Mouse (Mus musculus): ENCODE data around the gene Hacd1.

The Hacd1 gene

GRCm38 (mm10) chr2:14005121-14005520, 50.8 kb downstream of the Hacd1 start:
- no peak for DNase-seq (ENCODE audit: low spot score in 2 of 2)

GRCm38 (mm10) chr2:13960136-13960535, 95.8 kb downstream of the Hacd1 start:
- DNase-seq (ENCODE audit: low spot score in 2 of 2): no peak

- no peak for DNase-seq (ENCODE audit: low spot score in 2 of 2)
These were observed 99.5 kb downstream of the Hacd1 start for GRCm38 (mm10) chr2:13956463-13956862.

DNA sequence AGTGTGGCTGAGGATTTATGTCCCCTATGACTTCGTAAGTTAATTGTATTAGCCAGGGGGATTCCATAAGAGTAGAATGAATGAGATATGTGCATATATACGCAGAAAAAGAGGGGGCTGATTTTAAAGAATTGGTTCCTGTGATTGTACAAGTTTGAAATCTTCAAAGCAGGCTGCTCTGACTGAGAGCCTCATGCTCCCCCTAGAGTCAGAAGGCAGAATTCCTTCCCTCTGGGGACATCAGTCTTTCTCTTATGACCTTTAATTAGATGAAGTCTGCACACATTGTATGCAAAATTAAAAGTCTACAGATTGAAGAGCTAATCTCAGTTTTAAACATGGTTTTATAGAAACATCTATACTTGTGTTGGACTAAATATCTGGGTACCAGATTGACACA, 117.8 kb downstream of the Hacd1 start:
- no peak for DNase-seq (ENCODE audit: low spot score in 2 of 2)

- no peak for DNase-seq (ENCODE audit: low spot score in 2 of 2)
These were observed 120.6 kb downstream of the Hacd1 start for GRCm38 (mm10) chr2:13935343-13935742.

DNA sequence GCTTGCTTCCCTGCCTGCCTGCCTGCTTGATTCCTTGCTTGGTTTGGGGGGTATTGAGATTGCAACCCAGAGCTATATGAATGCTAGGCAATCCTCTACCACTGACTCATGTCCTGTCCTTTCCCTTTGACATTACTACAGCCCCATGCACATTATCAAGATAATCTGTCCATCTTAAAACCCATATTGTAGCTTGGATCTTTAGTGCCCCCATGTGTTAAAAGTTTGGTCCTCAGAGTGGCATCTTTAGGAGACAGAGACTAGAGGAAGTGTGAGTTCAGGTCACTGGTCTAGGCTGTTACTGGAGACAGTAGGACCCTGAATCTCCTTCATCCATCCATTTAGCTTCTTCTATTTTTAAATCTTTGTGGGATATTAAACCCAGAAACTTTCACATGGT, 123.7 kb downstream of the Hacd1 start:
- DNase-seq (ENCODE audit: low spot score in 2 of 2): no peak

DNA sequence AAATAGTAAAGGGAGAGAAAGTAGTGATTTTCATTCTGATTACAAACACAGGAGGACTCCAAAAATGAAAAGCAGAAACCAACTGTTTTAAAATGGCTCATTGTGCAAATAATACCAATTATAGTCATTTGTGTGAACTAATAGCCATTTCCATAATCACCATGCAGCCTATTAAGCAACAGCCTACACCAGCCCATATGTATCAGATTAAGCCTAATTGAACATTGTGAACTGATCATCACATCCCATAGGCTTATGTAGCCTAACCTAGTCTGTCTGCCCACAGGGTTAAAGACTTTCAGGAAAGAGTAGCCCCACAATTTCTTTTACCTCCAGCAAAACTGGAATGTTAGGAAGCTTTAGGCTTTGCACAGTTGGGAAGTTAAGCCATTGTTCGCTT, 125.2 kb downstream of the Hacd1 start:
- no peak for DNase-seq (ENCODE audit: low spot score in 2 of 2)

- DNase-seq (ENCODE audit: low spot score in 2 of 2): no peak
These were observed 167.4 kb downstream of the Hacd1 start for GRCm38 (mm10) chr2:13888568-13888967.

DNA sequence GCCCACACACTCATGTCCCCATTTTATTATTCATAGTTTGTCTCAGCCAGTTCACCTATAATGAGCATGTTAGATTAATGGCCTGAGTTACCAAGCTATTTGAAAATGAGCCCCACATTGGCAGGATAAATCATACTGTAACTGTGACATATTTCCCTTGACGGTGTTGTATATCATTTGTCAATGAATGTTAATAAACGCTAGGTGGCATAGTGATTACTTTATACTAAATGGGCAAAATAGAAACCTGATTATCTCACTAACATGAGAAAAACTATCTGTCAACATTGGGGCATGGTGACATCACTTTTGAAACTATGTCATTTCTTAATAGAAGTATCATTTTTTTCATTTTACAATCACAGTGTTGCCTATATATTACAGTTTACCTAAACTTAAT, 198.5 kb downstream of the Hacd1 start:
- DNase-seq (ENCODE audit: low spot score in 2 of 2): no peak

GRCm38 (mm10) chr2:13855510-13855909, 200.4 kb downstream of the Hacd1 start:
- no peak for DNase-seq (ENCODE audit: low spot score in 2 of 2)

DNA sequence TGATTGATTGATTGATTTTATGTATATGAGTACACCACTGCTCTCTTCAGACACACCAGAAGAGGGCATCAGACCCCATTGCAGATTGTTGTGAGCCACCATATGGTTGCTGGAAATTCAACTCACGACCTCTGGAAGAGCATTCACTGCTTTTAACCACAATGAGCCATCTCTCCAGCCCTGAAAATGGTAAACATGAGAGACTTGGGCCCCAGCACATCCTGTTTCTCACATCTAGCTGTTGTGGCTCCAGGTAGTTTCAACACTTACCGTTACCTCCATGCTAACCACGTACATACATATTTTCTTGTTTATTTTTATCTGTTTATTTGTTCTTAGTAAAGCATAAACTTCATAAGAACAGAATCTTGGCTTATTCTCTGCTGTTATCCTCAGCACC, 219.6 kb downstream of the Hacd1 start:
- DNase-seq (ENCODE audit: low spot score in 2 of 2): no peak

- no peak for DNase-seq (ENCODE audit: low spot score in 2 of 2)
These were observed 220.9 kb downstream of the Hacd1 start for GRCm38 (mm10) chr2:13834989-13835388.

- no peak for DNase-seq (ENCODE audit: low spot score in 2 of 2)
These were observed 239.3 kb downstream of the Hacd1 start for GRCm38 (mm10) chr2:13816645-13817044.

- no peak for DNase-seq (ENCODE audit: low spot score in 2 of 2)
These were observed 247.3 kb downstream of the Hacd1 start for GRCm38 (mm10) chr2:13808593-13808992.

DNA sequence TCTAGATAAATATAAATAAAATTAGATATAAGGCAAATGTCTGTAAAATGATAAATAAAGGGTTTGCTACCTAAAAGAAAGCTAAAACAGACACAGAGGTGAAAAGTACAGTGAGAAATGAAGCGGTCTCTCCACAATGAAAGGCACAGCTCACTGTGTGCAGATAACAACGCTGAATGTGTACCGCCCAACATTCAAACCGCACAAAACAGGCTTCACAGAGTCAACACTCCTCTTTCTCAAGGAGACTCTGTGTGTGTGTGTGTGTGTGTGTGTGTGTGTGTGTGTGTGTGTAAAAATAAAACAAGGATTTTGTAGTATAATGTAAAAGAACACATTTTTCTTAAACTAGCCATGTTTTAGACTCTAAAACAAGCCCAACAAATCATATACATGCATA, 247.9 kb downstream of the Hacd1 start:
- no peak for DNase-seq (ENCODE audit: low spot score in 2 of 2)

DNA sequence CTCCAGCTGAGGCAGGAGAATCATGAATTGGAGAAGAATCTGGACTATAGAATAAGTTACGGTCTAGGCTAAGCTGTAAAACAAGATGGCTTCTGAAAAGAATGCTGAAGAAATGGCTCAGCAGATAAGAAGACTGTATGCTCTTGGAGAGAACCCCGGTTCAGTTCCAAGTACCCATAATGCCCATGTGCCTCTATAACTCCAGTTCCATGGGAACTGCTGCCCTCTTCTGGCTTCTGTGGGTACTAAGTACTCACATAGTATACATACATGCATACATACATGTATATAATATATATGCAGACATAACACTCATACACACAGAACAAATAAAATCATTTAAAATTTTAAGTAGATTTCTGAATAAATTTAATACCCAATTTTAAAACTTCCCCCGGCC, 249.8 kb downstream of the Hacd1 start:
- DNase-seq (ENCODE audit: low spot score in 2 of 2): no peak

DNA sequence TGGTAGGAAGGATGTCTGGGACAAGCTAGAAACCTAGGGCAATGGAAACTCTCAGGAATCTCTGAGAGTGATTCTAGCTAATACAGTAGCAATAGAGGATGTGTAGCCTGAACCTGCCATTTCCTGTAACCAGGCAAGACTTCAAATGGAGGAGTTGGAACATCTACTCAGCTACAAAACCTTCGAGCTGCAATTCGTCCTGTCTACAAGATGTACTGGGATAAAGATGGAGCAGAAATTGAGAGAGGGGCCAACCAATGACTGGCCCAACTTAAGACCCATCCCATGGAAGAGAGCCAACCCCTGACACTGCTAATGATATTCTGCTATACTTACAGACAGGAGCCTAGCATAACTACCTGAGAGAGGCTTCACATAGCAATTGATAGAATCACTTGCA, 255.3 kb downstream of the Hacd1 start:
- no peak for DNase-seq (ENCODE audit: low spot score in 2 of 2)
